Mouse (Mus musculus): ENCODE data around the gene E330017A01Rik. TPM values are rescaled to one million over a fixed set of nuclear protein-coding genes. Genes with fewer than 3 reads are reported as not detected.

E330017A01Rik gene
- total and polyA plus RNA-seq, 2 experiments from 2014 or later: not detected

GRCm38 (mm10) chr16:58638016-58638415, 523 bp downstream of the E330017A01Rik start:
- Histone ChIP-seq H3K36me3 (replicated peaks; ENCODE audit: control insufficient read depth, insufficient read depth, low read length) (no peaks in the 10 kb centered on the region), H3K27ac (ENCODE audit: low read depth) (no peak overlapping the region), H3K9ac (replicated peaks; ENCODE audit: low read depth, low read length) (no peak overlapping the region), H3K4me3 (ENCODE audit: low read depth, low read length) (no peak overlapping the region), H3K4me2 (ENCODE audit: low read depth, low read length) (no peak overlapping the region), H3K9me3 (replicated peaks; ENCODE audit: control insufficient read depth, low read length) (no peaks in the 10 kb centered on the region), H3K4me1 (ENCODE audit: control insufficient read depth, insufficient read depth) (no peaks in the 10 kb centered on the region), H3K27me3 (ENCODE audit: control insufficient read depth, insufficient read depth, low read length) (no peaks in the 10 kb centered on the region)
- ATAC-seq (ENCODE audit: insufficient read depth, low read depth) (no peak), DNase-seq (ENCODE audit: low spot score) (no peak)
- WGBS: 80% methylated on average over 7 of the region's 7 CpGs
- no peak for TF ChIP-seq EP300 (IDR thresholded peaks at IDR 0.05; ENCODE audit: low read depth)
- no peak for TF ChIP-seq CTCF (IDR thresholded peaks at IDR 0.05; ENCODE audit: low read depth)

- ATAC-seq (ENCODE audit: insufficient read depth, low read depth) (no peak), DNase-seq (ENCODE audit: low spot score) (no peak)
- no peaks in the 10 kb centered on the region for H3K4me1 ChIP-seq (ENCODE audit: control insufficient read depth, insufficient read depth)
- H3K27me3 ChIP-seq (ENCODE audit: control insufficient read depth, insufficient read depth, low read length): no peaks in the 10 kb centered on the region
- WGBS: 79% methylated on average over 4 of the region's 4 CpGs
- no peak overlapping the region for H3K4me2 ChIP-seq (ENCODE audit: low read depth, low read length)
- no peaks in the 10 kb centered on the region for H3K36me3 ChIP-seq (replicated peaks; ENCODE audit: control insufficient read depth, insufficient read depth, low read length)
- no peak for TF ChIP-seq EP300 (IDR thresholded peaks at IDR 0.05; ENCODE audit: low read depth)
- TF ChIP-seq CTCF (IDR thresholded peaks at IDR 0.05; ENCODE audit: low read depth): no peak
- no peak overlapping the region for H3K27ac ChIP-seq (ENCODE audit: low read depth)
- H3K9me3 ChIP-seq (replicated peaks; ENCODE audit: control insufficient read depth, low read length): no peaks in the 10 kb centered on the region
- H3K9ac ChIP-seq (replicated peaks; ENCODE audit: low read depth, low read length): no peak overlapping the region
- no peak overlapping the region for H3K4me3 ChIP-seq (ENCODE audit: low read depth, low read length)
Observed at GRCm38 (mm10) chr16:58637448-58637847, 1.1 kb downstream of the E330017A01Rik start.

GRCm38 (mm10) chr16:58635866-58636265, 2.7 kb downstream of the E330017A01Rik start:
- no peaks in the 10 kb centered on the region for H3K27me3 ChIP-seq (ENCODE audit: control insufficient read depth, insufficient read depth, low read length)
- WGBS: 57% methylated on average over 2 of the region's 2 CpGs
- no peaks in the 10 kb centered on the region for H3K9me3 ChIP-seq (replicated peaks; ENCODE audit: control insufficient read depth, low read length)
- H3K4me2 ChIP-seq (ENCODE audit: low read depth, low read length): no peak overlapping the region
- H3K36me3 ChIP-seq (replicated peaks; ENCODE audit: control insufficient read depth, insufficient read depth, low read length): no peaks in the 10 kb centered on the region
- DNase-seq (ENCODE audit: low spot score) (no peak), ATAC-seq (ENCODE audit: insufficient read depth, low read depth) (no peak)
- H3K4me3 ChIP-seq (ENCODE audit: low read depth, low read length): no peak overlapping the region
- TF ChIP-seq EP300 (IDR thresholded peaks at IDR 0.05; ENCODE audit: low read depth) (no peak), CTCF (IDR thresholded peaks at IDR 0.05; ENCODE audit: low read depth) (no peak)
- H3K27ac ChIP-seq (ENCODE audit: low read depth): no peak overlapping the region
- no peak overlapping the region for H3K9ac ChIP-seq (replicated peaks; ENCODE audit: low read depth, low read length)
- no peaks in the 10 kb centered on the region for H3K4me1 ChIP-seq (ENCODE audit: control insufficient read depth, insufficient read depth)

- no peaks in the 10 kb centered on the region for H3K9me3 ChIP-seq (replicated peaks; ENCODE audit: control insufficient read depth, low read length)
- H3K4me3 ChIP-seq (ENCODE audit: low read depth, low read length): no peak overlapping the region
- H3K27me3 ChIP-seq (ENCODE audit: control insufficient read depth, insufficient read depth, low read length): no peaks in the 10 kb centered on the region
- no peak for TF ChIP-seq EP300 (IDR thresholded peaks at IDR 0.05; ENCODE audit: low read depth)
- no peak for TF ChIP-seq CTCF (IDR thresholded peaks at IDR 0.05; ENCODE audit: low read depth)
- H3K4me2 ChIP-seq (ENCODE audit: low read depth, low read length): no peak overlapping the region
- H3K36me3 ChIP-seq (replicated peaks; ENCODE audit: control insufficient read depth, insufficient read depth, low read length): no peaks in the 10 kb centered on the region
- H3K27ac ChIP-seq (ENCODE audit: low read depth): no peak overlapping the region
- H3K4me1 ChIP-seq (ENCODE audit: control insufficient read depth, insufficient read depth): no peaks in the 10 kb centered on the region
- 43% methylated on average over 2 of the region's 2 CpGs for WGBS
- no peak for ATAC-seq (ENCODE audit: insufficient read depth, low read depth)
- no peak for DNase-seq (ENCODE audit: low spot score)
- H3K9ac ChIP-seq (replicated peaks; ENCODE audit: low read depth, low read length): no peak overlapping the region
Observed at GRCm38 (mm10) chr16:58629736-58630135, 8.8 kb downstream of the E330017A01Rik start.

- no peaks in the 10 kb centered on the region for H3K4me1 ChIP-seq (ENCODE audit: control insufficient read depth, insufficient read depth)
- H3K27me3 ChIP-seq (ENCODE audit: control insufficient read depth, insufficient read depth, low read length): no peaks in the 10 kb centered on the region
- no peak overlapping the region for H3K4me3 ChIP-seq (ENCODE audit: low read depth, low read length)
- TF ChIP-seq EP300 (IDR thresholded peaks at IDR 0.05; ENCODE audit: low read depth): no peak
- no peak for TF ChIP-seq CTCF (IDR thresholded peaks at IDR 0.05; ENCODE audit: low read depth)
- no peak overlapping the region for H3K4me2 ChIP-seq (ENCODE audit: low read depth, low read length)
- H3K36me3 ChIP-seq (replicated peaks; ENCODE audit: control insufficient read depth, insufficient read depth, low read length): no peaks in the 10 kb centered on the region
- no peak overlapping the region for H3K9ac ChIP-seq (replicated peaks; ENCODE audit: low read depth, low read length)
- 78% methylated on average over 5 of the region's 5 CpGs for WGBS
- ATAC-seq (ENCODE audit: insufficient read depth, low read depth) (no peak), DNase-seq (ENCODE audit: low spot score) (no peak)
- no peak overlapping the region for H3K27ac ChIP-seq (ENCODE audit: low read depth)
- no peaks in the 10 kb centered on the region for H3K9me3 ChIP-seq (replicated peaks; ENCODE audit: control insufficient read depth, low read length)
Observed at GRCm38 (mm10) chr16:58628968-58629367, 9.6 kb downstream of the E330017A01Rik start.

GRCm38 (mm10) chr16:58628336-58628680, 10.2 kb downstream of the E330017A01Rik start:
- 94% methylated on average over 2 of the region's 2 CpGs for WGBS
- H3K9ac ChIP-seq (replicated peaks; ENCODE audit: low read depth, low read length): no peak overlapping the region
- no peak for DNase-seq (ENCODE audit: low spot score)
- no peak for ATAC-seq (ENCODE audit: insufficient read depth, low read depth)
- H3K27ac ChIP-seq (ENCODE audit: low read depth): no peak overlapping the region
- H3K4me2 ChIP-seq (ENCODE audit: low read depth, low read length): no peak overlapping the region
- H3K27me3 ChIP-seq (ENCODE audit: control insufficient read depth, insufficient read depth, low read length): no peaks in the 10 kb centered on the region
- H3K36me3 ChIP-seq (replicated peaks; ENCODE audit: control insufficient read depth, insufficient read depth, low read length): no peaks in the 10 kb centered on the region
- TF ChIP-seq EP300 (IDR thresholded peaks at IDR 0.05; ENCODE audit: low read depth) (no peak), CTCF (IDR thresholded peaks at IDR 0.05; ENCODE audit: low read depth) (no peak)
- H3K4me3 ChIP-seq (ENCODE audit: low read depth, low read length): no peak overlapping the region
- no peaks in the 10 kb centered on the region for H3K9me3 ChIP-seq (replicated peaks; ENCODE audit: control insufficient read depth, low read length)
- H3K4me1 ChIP-seq (ENCODE audit: control insufficient read depth, insufficient read depth): no peaks in the 10 kb centered on the region
